Mouse (Mus musculus) spleen, adult 12 weeks (tissue): Measurements from ENCODE around the gene Serpina9.

ENCODE experiments used
- DNase-seq: peaks from one replicate; pipeline ENCODE4 v3.0.0; 2022; ENCODE audit warnings: low spot score

The Serpina9 gene

DNA sequence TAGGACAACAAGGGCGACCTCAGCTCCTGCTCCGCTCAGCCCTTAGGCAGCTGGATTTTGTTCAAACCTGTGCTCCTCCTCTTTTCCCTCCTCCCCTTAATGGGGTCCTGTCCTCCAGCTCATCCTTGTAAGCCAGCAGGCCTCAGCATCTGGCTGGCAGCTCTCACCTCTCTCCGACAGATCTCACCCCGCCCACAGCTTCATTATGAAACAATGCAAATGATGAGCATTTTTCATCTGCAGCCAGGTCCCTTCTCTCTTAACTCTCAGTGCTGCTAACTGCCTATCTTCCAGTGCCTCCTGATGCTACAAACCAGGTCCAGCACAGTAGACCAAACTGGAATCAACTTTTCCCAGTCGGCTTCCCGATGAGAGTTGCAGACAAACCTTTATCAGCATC, at the start of gene Serpina9:
TSS of gene Serpina9 (minus strand) at position 136 of the 400 bp plus-strand sequence.
- DNase-seq, result no peak

DNA sequence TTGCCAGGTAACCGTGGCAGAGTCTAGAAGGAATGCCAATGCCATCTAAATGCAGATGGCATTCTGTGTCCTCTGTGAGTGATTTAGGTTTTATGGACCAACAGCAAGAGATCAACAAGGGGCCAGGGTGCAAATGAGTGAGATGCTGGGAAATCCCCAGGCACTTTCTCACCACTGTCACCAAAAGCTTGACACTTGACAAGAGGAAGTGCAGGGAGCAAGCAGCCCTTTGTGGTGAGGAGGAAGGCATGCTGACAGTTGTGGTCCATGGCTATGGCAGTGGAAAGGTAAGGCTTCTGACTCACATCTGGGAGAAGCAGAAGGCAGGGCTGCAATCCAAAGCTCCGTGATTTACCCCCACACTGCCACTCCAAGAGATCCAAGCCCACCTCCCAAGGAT, 48.3 kb upstream of the Serpina9 start:
- no peak for DNase-seq

DNA sequence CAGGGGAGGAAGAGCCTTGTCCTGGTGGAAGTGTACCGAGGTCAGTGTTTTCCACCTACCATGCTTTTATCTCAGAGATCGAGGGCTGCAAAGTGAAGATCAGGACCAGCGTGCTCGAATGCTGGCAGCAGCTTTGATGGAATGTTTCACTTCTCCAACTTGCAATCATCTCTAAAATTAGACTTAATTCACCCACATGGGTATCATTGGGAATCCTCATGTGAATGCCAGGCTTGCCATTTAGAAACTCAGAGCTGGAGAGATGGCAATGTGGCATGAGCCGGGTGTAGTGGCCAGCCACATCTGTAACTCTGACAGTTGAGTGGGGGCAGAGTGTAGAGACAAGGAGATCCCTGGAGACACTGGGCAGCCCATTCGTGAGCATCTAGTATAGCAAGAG, 46.6 kb upstream of the Serpina9 start:
- no peak for DNase-seq

DNA sequence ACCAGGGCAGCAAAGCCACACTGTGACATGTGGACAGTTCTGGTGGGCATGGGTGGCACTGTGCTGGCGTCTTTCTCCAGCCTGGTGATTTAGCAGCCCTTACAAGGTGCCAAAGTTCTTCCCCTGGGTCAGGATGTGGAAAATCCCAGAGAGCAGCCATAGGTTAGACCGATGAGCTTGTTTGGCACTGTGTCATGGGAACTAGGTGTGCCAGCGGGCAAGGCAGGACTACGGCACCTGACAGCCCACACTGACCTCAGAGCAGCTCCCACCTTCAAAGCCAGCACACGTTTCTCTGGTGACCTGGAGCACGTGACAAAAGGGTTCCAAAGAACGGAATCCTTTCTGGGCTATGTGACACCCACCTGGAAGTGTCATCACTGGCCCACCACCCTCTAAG, 44.0 kb upstream of the Serpina9 start:
- DNase-seq, result no peak

DNA sequence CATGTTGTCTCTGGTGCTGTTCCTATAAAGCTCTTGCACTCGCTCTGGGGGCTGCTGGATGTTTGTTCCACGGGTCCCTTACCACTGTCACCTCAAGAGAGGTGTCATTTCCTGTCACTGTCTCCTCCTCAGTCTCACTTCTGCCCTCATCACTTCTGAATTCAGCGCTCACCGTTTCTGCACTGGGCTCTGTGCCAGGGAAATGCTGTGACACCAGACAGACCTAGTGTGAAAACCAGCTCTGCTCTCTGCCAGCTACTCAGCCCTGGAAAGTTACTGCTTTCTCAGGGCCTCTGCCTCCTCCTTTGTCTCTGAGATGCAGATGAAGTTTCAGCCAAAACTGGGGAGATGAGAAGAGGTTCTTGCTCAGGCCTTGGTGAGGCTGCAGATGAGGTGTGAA, 43.5 kb upstream of the Serpina9 start:
- no peak for DNase-seq

DNA sequence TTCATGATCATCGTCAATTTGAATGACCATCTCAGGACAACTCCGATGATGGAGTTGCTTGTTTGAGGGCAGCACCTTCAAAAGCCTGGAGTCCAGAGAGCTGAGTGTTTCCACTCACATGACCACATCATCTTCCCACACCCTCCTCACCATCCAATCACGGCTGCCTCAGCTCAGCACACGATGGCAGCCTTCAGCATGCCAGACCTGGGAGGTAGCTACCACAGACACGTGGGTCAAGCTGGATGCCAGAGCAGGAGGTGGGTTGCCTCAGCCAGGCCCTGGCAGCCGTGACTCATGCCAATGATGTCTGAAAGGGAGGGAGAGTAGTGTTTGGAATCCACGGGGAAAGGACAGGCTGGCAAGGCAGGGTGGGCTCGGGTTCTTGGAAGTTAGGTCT, 42.2 kb upstream of the Serpina9 start:
- no peak for DNase-seq

DNA sequence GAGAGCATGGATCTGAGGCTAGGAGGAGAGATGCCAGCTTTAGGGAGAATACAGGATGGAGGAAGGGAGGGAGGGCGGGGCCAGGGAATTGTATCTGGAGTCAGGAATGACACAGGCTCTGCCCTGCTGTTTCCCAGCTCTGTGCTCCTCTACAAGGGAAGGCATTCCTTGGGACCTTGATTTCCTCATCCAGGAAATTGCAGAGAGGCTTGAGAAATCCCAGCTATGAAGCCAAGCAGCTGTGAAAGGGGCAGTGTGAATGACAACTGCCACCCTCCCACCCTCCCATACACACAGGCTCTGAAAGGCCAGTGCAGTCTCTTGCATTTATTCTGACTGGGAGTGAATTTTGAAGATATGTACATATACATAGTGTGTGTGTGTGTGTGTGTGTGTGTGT, 40.4 kb upstream of the Serpina9 start:
- DNase-seq, result no peak

DNA sequence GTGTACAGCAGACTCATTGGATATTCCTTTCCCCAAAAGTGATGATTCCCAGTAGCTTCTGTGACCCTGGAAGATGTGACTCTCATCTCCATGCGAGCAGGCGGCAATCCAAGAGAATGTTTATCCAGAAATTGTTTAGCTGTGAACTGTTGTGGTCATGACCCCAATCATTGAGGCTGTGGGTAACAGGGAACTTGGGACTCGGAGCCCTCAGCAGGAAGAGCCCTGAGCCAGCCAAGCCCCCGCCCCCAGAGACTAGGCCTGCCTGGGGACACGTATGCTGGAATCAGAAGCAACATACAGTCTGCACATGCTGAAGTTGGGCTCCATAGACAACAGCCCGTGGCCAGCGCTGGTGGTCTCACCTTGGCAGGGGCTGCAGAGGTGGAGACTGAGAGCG, 32.2 kb upstream of the Serpina9 start:
- no peak for DNase-seq

DNA sequence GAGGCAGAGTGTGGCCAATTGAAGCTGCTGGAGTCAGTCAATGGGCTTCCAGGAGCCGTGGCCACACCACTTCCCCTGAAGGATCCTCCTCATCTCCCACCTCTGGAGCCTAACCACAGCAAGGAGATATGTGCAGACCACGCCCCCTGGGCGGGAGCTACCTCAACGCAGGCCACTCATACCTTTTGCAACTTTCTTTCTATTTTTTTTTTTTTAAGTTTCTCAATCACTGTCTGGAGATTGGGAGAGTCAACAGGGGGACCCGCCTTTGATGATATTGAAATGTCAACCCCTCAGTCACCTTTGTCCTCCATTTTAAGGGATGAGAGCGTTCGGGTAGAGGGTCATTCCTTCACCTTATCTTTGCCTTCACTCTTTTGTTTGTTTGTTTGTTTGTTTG, 30.8 kb upstream of the Serpina9 start, which contains the start of gene Serpina12:
TSS of gene Serpina12 (minus strand) at position 101 of the 400 bp plus-strand sequence.
- DNase-seq, result no peak

DNA sequence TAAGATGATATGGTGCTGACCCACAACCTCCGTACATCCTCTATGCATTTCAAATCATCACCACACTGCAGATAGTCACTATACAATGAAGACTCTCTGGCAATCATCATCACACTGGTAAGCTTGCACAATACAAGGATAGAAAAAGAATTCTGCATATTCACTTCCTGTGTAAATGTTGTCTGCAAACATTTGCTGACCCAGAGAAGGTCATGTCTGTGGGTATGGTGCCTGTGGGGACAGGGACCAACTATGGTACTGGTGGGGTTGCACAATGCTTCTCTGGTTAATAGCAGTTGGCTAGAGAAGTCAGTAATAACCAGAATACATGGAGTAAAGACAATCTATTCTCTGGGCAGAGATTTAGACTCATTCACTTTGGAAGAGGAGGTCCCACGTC, 29.2 kb upstream of the Serpina9 start:
- DNase-seq, result no peak

DNA sequence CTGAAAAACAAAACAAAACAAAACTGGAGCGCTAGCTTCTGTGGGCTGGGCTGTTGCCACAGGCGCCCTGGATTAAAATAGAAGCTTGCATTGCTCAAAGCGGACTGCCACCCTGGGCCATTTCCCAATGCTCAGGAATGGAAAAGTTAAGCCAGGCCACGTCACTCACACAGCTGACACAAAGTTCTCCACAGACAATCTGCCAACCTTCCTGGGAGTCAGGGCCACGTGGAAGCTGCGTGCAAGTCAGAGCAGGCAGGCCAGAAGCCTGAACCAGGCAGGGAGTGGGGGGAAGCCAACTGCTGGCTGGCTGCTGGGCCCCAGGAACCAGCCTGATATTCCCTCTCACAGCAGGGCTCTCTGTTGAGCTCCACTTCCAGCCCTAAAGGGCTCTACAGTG, 27.8 kb upstream of the Serpina9 start:
- DNase-seq, result no peak

DNA sequence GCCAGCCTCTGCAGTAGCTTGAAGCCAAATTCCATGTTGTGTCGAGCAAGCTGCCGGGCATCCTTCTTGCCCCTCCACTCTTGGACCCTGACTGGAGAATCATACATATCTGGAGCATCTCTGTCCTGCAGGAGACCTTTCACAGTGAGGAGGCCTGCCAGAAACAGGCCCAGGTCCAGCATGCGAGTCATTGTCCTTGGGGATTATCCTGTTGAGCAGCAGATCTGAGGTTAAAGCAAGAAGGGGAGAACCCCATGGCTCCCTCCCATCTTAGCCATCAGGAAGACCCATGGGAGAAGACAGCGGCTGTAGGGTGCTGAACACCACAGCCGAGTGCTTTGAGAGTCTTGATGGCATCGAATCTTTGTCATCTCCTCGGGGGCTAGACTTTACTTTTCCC, 24.6 kb upstream of the Serpina9 start:
- no peak for DNase-seq

DNA sequence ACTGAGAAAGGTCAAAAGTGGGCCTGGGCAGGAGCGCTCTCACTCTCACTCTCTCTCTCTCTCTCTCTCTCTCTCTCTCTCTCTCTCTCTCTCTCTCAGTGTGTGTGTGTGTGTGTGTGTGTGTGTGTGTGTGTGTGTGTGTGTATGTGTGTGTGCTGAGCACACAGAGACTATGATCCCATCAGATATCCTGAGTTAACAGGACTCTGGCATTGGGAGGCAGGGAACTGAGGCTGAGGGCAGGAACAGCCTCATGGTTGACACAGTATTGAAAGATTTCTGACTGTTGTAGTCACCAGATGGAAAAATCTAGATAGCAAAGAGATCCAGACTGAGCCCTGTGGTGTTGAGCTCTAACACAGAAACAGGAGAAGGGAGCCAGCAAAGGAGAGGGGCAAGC, 20.2 kb upstream of the Serpina9 start:
- no peak for DNase-seq

DNA sequence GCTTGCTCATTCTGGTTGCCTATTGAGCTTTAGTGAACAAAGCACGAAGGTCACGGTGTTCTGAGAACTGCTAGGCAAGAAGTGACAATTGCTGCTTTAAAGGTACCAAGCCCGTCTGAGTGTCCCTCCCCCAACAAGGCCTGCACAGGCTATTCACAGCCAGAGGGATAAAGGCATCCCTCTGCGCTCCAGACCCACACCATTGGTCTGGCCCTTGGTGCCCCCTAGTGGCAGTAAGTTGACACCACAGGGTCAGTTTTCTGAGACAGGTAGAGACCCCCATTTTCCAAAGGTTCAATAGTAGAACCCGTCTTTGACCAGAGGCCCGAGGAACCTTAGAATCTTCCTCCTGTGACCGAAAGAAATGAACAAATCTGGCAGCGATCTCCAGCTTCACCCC, 16.4 kb upstream of the Serpina9 start:
- no peak for DNase-seq

DNA sequence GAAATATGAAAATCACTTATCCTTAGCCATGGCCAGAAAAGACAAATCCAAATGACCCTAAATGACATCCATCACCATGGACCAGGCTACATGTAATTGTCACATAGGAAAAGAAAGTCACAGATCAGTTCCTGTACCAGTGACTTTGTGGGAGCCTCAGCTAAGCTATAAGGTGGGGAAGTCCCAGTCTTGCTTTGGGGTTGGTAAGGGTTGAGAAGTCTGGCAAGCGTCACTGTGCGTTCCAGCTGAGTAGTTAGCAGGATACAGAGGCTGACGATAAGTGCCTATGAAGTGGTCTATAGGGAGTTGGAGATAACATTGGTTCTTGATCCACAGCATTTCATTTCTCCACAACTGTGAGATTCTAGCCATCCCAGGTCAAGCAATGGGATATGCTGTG, 1.7 kb upstream of the Serpina9 start:
- DNase-seq, result no peak

DNA sequence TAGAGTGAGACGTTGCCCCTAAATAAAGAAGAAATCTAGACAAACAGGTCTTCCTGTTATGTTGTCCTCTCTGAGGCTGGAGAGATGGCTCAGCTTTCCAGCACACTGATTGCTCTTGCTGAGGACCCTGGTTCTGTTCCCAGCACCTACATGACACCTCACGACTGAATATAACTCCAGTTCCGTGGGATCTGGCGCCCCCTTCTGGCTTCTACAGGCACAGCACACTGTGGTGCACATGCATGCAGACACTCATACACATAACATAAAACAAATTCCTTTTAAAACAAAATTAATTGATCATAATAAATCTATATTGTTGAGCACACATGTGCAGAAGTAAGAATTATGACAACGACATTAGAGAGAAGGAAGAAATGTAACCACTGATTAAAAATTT, 8.9 kb downstream of the Serpina9 start:
- no peak for DNase-seq

DNA sequence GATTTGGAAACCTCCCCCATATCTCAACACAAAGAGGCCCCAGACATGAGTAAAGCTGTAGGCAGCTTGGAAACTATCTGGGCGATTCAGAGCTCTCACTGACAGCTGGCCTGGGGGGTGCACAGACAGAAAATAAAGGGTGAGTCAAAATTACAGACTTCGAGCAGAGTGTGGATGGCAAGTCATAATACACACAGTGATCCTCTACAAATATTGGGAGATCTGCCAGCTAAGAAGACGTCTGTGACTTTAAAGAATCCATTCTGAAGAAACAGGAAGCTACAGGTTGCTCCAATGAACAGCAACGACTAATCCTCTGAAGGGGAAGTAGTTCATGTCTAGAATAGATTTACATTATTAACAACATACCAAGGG, 10.3 kb downstream of the Serpina9 start:
- no peak for DNase-seq

DNA sequence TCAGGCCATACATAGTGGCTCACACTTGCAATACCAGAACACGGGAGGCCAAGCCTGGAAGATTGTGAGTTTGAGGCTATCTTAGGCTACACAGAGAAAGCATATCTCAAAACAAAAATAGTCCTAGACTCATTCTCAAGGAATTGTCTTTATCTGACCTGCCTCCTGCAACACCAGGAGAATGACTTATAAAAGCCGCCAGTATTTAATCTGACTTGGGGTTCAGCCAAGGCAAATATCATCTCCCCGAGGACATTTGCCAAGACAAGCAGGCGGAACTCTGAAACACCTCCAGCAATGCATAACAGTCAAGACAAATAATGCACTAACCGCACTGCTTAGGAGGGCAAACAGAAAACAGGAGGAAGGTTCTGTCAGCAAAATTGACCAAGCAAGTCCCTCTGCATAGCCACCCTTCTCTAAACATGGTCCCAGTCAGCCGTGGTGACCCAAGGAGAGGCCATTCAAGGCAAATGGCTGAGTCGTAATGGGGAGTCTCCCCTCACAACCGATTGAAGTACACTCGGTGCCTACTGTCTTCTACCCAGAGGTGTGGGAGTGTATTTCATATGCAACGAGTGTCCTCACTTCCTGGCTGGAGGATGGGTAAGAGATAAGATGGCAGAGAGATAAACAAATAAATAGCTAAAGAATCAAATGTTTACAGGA, 10.9 kb downstream of the Serpina9 start:
- DNase-seq, result no peak

DNA sequence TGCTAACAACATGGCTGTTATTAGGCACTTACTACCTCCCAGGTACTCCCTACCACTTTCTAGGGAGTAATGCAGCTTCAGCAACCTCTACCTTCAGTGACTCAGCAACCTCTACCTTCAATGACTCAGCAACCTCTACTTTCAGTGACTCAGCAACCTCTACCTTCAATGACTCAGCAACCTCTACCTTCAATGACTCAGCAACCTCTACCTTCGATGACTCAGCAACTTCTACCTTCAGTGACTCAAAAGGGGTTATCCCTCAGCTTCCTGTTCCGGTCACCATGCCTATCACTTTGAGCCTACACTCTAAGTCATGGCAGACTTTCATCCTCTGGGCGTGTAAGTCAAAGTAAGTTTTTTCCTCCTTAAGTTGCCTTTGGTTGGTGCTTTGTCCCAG, 13.0 kb downstream of the Serpina9 start:
- no peak for DNase-seq

DNA sequence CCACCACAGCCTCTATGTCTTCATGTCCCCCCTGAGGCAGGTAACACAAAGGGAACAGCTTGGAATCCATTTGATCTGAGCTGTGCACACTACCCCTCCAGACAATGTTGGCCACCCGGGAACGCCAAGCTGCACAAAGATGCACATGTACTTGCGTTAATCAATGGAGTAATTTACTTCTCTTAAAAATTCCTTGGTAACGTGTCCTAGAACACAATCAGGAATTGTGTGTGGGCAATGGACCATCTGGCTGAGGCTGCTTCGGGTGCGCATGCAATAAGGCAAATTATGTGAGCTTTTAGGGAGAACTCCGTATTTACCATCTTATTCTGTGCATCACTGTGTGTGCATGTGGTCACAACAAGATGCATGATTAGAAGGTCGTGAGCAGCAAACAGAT, 13.9 kb downstream of the Serpina9 start:
- no peak for DNase-seq

DNA sequence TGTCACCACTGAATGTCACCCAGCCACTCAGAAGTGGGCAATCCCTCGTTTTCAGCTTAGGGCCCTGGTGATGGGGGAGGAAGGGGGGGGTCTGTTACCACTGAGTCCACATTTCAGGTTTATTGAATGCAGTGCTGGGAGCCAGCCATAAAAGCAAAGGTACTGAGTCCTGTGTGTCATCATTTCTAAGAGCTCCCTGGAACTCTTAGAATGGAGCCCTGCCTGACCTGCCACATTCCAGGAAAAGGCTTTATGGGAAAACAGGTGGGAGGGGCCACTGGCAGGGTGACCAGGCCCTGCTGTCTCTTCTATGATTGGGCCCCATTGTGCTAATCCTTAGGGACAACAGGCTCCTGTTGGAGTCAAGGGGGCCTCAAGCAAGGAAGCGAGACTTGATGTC, 17.0 kb downstream of the Serpina9 start:
- no peak for DNase-seq

DNA sequence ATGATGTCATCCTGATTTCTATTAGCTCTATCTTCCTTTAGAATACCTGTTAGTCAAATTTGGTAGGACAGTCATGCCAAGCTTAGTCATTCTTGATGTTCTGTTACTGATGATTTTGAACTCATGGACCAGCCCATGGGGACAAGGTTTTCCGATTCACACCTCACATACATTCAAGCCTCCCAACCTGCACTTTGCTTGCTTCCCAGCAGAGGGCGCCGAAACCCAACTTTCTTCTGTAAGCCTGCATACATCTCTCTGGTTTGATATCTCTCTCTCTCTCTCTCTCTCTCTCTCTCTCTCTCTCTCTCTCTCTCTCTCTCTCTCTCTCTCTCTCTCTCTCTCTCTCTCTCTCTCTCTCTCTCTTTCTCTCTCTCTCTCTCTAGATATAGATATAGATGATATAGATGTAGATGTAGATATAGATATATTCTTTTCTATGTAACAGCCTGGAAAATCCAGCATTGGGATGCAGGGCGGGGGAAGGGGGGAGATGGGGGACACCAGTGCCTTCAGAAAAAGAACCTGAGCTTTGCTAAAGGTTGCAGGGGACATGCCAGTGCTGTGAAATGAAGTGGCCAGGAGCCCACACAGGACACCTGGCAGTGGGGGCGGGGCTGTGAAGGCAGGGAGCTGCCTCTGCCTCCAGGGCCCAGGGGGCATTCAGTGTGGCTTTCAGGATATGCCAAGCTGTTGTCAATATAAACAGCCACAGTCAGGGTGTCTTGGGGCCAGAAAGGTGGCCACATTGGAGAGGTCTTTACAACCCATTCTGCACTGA, 18.1 kb downstream of the Serpina9 start:
- DNase-seq, result no peak

DNA sequence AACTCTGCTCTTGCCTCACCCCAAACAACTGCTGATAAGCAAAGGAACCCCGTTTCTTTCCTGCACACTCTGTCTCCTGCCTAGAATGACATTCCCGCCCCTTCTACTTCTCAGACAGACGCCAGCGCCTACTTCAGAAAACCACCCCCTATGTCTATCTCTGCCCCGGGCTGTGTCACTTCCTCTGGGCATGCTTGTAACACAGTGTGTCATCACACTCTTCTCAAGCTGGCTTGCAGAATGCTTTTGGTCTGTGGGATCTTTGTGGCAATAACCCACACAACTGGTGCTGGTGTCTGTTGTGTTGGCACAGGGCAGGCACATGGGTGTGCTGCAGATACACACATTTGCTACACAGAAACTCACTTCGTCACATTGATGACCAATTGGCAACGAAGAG, 20.6 kb downstream of the Serpina9 start:
- DNase-seq, result no peak

DNA sequence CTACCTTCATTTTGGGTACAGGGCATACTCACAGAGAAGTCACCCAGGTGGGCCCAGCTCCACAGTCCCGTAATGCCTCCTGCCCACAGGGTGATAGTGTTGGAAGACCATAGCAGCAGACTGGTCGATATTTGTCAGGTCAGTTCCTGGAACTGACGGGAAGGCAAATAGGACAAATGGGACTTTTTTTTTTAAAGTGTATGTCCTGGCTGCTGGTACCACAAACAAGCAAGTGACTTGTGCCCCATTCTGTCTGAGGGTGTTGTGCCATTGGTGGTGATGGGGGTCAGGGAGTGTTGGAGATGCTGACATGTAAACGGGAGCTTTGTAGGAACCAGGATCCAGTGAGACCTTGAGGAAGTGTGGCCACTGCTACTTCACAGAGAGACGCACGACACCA, 23.7 kb downstream of the Serpina9 start, which contains the start of gene Serpina11:
TSS of gene Serpina11 (minus strand) at position 101 of the 400 bp plus-strand sequence.
- DNase-seq, result no peak
